Comparison of ENCODE assay signal across 15 mouse cellular contexts in the genomic region with DNA sequence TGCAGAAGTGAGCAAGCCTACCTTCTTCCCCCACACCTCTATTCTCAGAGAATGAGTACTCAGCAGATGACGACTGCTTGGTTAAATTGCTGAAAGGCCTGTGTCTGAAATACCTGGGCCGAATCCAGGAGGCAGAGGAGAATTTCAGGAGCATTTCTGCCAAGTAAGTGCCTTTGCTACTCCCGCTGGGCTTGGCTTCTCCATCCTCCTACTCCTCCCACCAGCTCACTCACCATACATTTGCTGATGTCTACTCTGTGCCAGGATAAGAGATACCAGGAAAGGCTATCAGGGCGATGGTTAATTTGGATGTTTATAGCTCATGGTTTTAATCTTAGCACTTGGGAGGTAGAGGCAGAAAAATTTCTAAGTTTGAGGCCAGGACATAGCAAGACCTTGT. TPM values are rescaled to one million over a fixed set of nuclear protein-coding genes. Genes with fewer than 3 reads are reported as not detected.
DNase-seq lines count a peak whose midpoint lies in the region; TF ChIP-seq lines count a peak whose summit lies in the region.
"Had no signal": no experiment of that assay in that cellular context is flagged by ENCODE, and none has a peak within 500 bp of the region (broad histone marks: within the 10 kb centered on the region; RNA-seq: fewer than 3 reads in every experiment).

No protein-coding gene starts in this region.

- no peak for TF ChIP-seq CTCF in kidney, adult 2 months (conservative IDR thresholded peaks at IDR 0.05; ENCODE audit: insufficient read depth, insufficient read length, low read depth, low read length)

- no peaks in the 10 kb centered on the region; the same call in 1 of the 2 replicates for H3K4me1 ChIP-seq in kidney, adult 2 months (ENCODE audit: control insufficient read depth, insufficient read depth, low read length)

- H3K27ac ChIP-seq in kidney, adult 2 months (ENCODE audit: insufficient read depth, low read depth, low read length): no peak overlapping the region
- H3K27ac ChIP-seq: forebrain, embryonic 12.5 days; hindbrain, embryonic 15.5 days; limb, embryonic 12.5 days had no signal

- DNase-seq in kidney, adult 2 months: peak; percentile 44
- no peak for DNase-seq in kidney, adult 11 months
- peak; percentile 55 to 66 for DNase-seq in right cerebral cortex, adult 2 months (ENCODE audit: low spot score in 2 of 2)
- no peak for DNase-seq in right cerebral cortex, postnatal 10 days (ENCODE audit: low spot score in 2 of 2)
- DNase-seq in cerebellum, postnatal 14 days: peak; percentile 70 to 83
- DNase-seq in telencephalon, adult 2 months (ENCODE audit: low read depth, low spot score): peak; percentile 55
- no peak for DNase-seq in layer of hippocampus, postnatal 36 days
- DNase-seq in adrenal gland, adult 18-20 months (ENCODE audit: low spot score in 2 of 2): no peak
- DNase-seq: gastrocnemius, postnatal 14 days; lung, postnatal 4 days had no signal

- 45% methylated on average over 4 of the region's 4 CpGs for WGBS in kidney, adult 2 months

- peaks cover 2% of the 10 kb centered on the region; the same call in 1 of the 2 replicates for H3K36me3 ChIP-seq in kidney, adult 2 months (ENCODE audit: control insufficient read depth, insufficient read depth, low read length)
- H3K36me3 ChIP-seq: forebrain, embryonic 12.5 days; heart, embryonic 15.5 days had no signal

- no peak overlapping the region for H3K4me3 ChIP-seq in kidney, adult 2 months (ENCODE audit: insufficient read depth, low read depth, low read length)
- H3K4me3 ChIP-seq: forebrain, embryonic 12.5 days; heart, embryonic 15.5 days; hindbrain, embryonic 15.5 days; limb, embryonic 12.5 days had no signal

- no peaks in the 10 kb centered on the region for H3K27me3 ChIP-seq in kidney, adult 2 months (replicated peaks; ENCODE audit: control insufficient read depth, insufficient read depth, low read length)
- H3K27me3 ChIP-seq: forebrain, embryonic 12.5 days; heart, embryonic 15.5 days; hindbrain, embryonic 15.5 days; limb, embryonic 12.5 days had no signal

- TF ChIP-seq POLR2A in kidney, adult 2 months (IDR thresholded peaks at IDR 0.05; ENCODE audit: low read depth, low read length): no peak

RNA-seq across cellular contexts. Expression of gene Ttc39a, which starts 36.2 kb away (rescaled TPM):
- polyA plus RNA-seq in kidney, adult 2 months (2012; rRNA removed): 2.8 and 3.1 TPM in 2 replicates
- total RNA-seq in layer of hippocampus, postnatal 36 days (2021): 1 to 10 TPM; 1.2 to 1.9 TPM
- 1 to 10 TPM; 3.8 to 6.3 TPM for total RNA-seq in adrenal gland, adult 18-20 months (2021)
- polyA plus RNA-seq: CD4-positive, CD25-positive, alpha-beta regulatory T cell, adult 4 months had no signal

RNA-seq across cellular contexts. Expression of gene Rnf11, which starts 41.9 kb away (rescaled TPM):
- 52.9 and 57.5 TPM in 2 replicates for polyA plus RNA-seq in kidney, adult 2 months (2012; rRNA removed)
- 100 to 1,000 TPM; 181 to 188 TPM for total RNA-seq in layer of hippocampus, postnatal 36 days (2021)
- total RNA-seq in adrenal gland, adult 18-20 months (2021): 100 to 1,000 TPM; 187 to 242 TPM

Comparison
In these comparisons a context has a peak if more than half of its experiments do, and no peak if none do; other contexts are left out.
1. DNase-seq: peak in kidney, adult 2 months (single experiment), right cerebral cortex, adult 2 months (2 of 2), cerebellum, postnatal 14 days (2 of 2) and telencephalon, adult 2 months (single experiment); none in kidney, adult 11 months (single experiment), right cerebral cortex, postnatal 10 days (0 of 2), layer of hippocampus, postnatal 36 days (0 of 2) and adrenal gland, adult 18-20 months (0 of 2).